Mouse (Mus musculus): ENCODE data around the gene Gm21887.
"Not testable (repeated sequence)": the region's sequence is repeated elsewhere in the genome, so short reads cannot be mapped to it uniquely, and the experiment has no call there.

Gm21887 gene

GRCm38 (mm10) chrX:169983401-169984165 lies 25.9 kb upstream of the Gm21887 start:
- in situ Hi-C loops (cut with MboI, MseI), result not testable (repeated sequence)

- in situ Hi-C loops (cut with MboI, MseI), result not testable (repeated sequence)
Observed at GRCm38 (mm10) chrX:169984331-169984730, 25.1 kb upstream of the Gm21887 start.

- in situ Hi-C loops (cut with MboI, MseI), result not testable (repeated sequence)
Observed at GRCm38 (mm10) chrX:169984853-169985252, 24.6 kb upstream of the Gm21887 start.

- in situ Hi-C loops (cut with MboI, MseI), result not testable (repeated sequence)
Observed at GRCm38 (mm10) chrX:169985796-169986195, 23.7 kb upstream of the Gm21887 start.

- in situ Hi-C loops (cut with MboI, MseI), result not testable (repeated sequence)
Observed at GRCm38 (mm10) chrX:169986519-169987367, 22.7 kb upstream of the Gm21887 start.

- in situ Hi-C loops (cut with MboI, MseI), result not testable (repeated sequence)
Observed at GRCm38 (mm10) chrX:169987368-169987837, 22.1 kb upstream of the Gm21887 start.

- in situ Hi-C loops (cut with MboI, MseI), result not testable (repeated sequence)
Observed at GRCm38 (mm10) chrX:169988571-169989218, 20.8 kb upstream of the Gm21887 start.

- in situ Hi-C loops (cut with MboI, MseI), result not testable (repeated sequence)
Observed at GRCm38 (mm10) chrX:169989219-169989595, 20.3 kb upstream of the Gm21887 start.

- in situ Hi-C loops (cut with MboI, MseI), result loop anchor here (5.0 kb wide), 1 partner anchor 682 kb away; the partner anchor contains the start of gene Asmt (in 2 of the 2)
Observed at GRCm38 (mm10) chrX:169989691-169990631, 19.5 kb upstream of the Gm21887 start.

- in situ Hi-C loops (cut with MboI, MseI), result loop anchor here (5.0 kb wide), 1 partner anchor 681 kb away; the partner anchor contains the start of gene Asmt (in 2 of the 2)
Observed at GRCm38 (mm10) chrX:169991128-169991873, 18.2 kb upstream of the Gm21887 start.

- in situ Hi-C loops (cut with MboI, MseI), result loop anchor here (5.0 kb wide), 1 partner anchor 680 kb away; the partner anchor contains the start of gene Asmt (in 2 of the 2)
Observed at GRCm38 (mm10) chrX:169992086-169992930, 17.2 kb upstream of the Gm21887 start.

- in situ Hi-C loops (cut with MboI, MseI), result loop anchor here (5.0 kb wide), 1 partner anchor 679 kb away; the partner anchor contains the start of gene Asmt (in 2 of the 2)
Observed at GRCm38 (mm10) chrX:169992951-169993547, 16.4 kb upstream of the Gm21887 start.

- in situ Hi-C loops (cut with MboI, MseI), result loop anchor here (5.0 kb wide), 1 partner anchor 678 kb away; the partner anchor contains the start of gene Asmt (in 2 of the 2)
Observed at GRCm38 (mm10) chrX:169994011-169994865, 15.2 kb upstream of the Gm21887 start.

GRCm38 (mm10) chrX:169994866-169995711 lies 14.4 kb upstream of the Gm21887 start:
- in situ Hi-C loops (cut with MboI, MseI), result loop anchor here (5.0 kb wide), 1 partner anchor 677 kb away; the partner anchor contains the start of gene Asmt (in 2 of the 2)

- in situ Hi-C loops (cut with MboI, MseI), result not testable (repeated sequence)
Observed at GRCm38 (mm10) chrX:169995909-169996521, 13.4 kb upstream of the Gm21887 start.

GRCm38 (mm10) chrX:169996926-169997325 lies 12.5 kb upstream of the Gm21887 start:
- in situ Hi-C loops (cut with MboI, MseI), result not testable (repeated sequence)

Data from T-helper 17 cell (primary cell).